Mouse (Mus musculus): ENCODE data around the gene Fignl2.

DNA sequence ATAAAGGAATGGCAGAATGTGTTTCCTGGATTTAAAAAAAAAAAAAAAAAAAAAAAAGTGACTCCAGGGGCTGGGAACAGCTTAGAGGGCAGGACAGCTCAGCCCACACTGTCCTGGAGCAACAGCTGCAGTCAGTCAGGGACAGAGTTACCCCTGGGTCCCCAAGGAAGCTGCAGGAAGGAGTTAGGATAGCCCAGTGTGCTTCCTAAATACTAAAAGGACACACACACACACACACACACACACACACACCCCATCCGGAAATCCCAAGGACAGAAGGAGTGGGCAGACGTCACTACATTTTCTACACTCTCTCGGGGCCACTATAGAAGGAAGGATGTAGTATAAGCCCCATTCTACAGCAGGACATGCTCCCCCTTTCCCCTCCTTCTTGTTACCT is 10.3 kb downstream of the Fignl2 start:
- TF ChIP-seq USF1 (IDR thresholded peaks at IDR 0.05; ENCODE audit: low read depth) (no peak), MYOG (IDR thresholded peaks at IDR 0.05; ENCODE audit: control insufficient read depth in 1 of 3, insufficient read depth in 1 of 3, insufficient read length in 2 of 3, low read depth in 2 of 3) (peak in 1 of 3 experiments; percentile 8), TCF12 (IDR thresholded peaks at IDR 0.05; ENCODE audit: insufficient read depth, poor library complexity, severe bottlenecking) (no peak), POLR2A (IDR thresholded peaks at IDR 0.05; ENCODE audit: insufficient read length, low read depth) (no peak), POLR2AphosphoS2 (IDR thresholded peaks at IDR 0.05; ENCODE audit: insufficient read length, low read depth) (no peak), MAX (IDR thresholded peaks at IDR 0.05; ENCODE audit: low read depth) (no peak), E2F4 (IDR thresholded peaks at IDR 0.05; ENCODE audit: insufficient read depth) (no peak)
